Mouse (Mus musculus): ENCODE measurements around the gene Dcaf11. TPM values are rescaled to one million over a fixed set of nuclear protein-coding genes. Genes with fewer than 3 reads are reported as not detected.

Dcaf11 gene
- polyA plus RNA-seq (2014; fragmentation: Illumina TruSeq; extraction: RNeasy Lipid Tissue Mini Kit (QIAGEN cat#74804); ENCODE audit: low replicate concordance), result 15.6 TPM

DNA sequence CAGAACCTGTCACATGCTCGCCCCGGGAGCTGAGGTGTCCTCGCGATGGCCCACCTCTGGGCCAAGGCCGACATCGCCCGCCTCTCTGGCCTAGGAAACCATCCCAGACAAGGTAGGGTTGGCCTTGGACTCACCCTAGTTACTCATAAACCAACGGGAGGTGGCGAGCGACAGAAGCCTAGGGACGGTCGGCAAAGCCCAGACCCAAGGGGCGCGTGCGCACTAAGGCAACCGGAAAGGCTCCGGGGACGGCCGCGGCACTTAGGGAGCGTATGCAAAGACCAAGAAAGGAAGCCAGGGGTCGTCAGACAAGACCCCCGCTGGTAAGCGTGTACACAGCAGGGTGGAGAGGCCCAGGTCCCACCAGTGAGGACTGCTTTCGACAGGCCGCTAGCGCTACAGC, at the start of gene Dcaf11:
Gene Dcaf11 (plus strand): TSS at position 208 of the 403 bp plus-strand sequence.

DNA sequence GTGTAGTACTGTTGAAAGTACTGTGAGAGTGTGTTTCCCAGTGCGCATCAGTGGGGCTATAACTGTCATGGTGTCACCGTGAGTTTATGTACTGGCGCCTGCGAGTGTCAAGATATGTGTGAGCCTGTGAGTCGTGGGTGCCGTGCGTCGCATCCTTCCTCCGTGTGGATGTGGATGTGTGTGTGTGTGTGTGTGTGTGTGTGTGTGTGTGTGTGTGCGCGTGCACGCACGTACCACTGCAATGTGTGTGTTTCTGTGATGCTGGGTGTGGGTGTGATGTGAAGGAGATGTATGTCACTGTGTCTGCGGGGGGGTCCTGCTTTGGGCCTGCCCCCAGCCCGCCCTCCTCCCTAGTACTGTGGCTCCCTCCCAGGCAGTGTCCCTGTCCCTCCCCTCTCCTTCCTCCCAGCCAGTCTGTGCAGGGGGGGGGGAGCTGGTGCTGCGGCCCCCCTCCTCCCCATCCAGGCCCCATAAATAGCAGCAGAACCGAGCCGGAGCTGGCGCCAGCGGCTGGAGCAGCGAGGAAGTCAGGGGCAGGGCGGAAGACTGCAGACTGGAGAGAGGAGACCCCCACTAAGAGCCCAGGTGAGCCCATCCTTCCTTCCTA, 49.6 kb upstream of the Dcaf11 start, which contains the start of gene Cpne6:
Gene Cpne6 (plus strand): TSS at position 321 of the 607 bp plus-strand sequence.

DNA sequence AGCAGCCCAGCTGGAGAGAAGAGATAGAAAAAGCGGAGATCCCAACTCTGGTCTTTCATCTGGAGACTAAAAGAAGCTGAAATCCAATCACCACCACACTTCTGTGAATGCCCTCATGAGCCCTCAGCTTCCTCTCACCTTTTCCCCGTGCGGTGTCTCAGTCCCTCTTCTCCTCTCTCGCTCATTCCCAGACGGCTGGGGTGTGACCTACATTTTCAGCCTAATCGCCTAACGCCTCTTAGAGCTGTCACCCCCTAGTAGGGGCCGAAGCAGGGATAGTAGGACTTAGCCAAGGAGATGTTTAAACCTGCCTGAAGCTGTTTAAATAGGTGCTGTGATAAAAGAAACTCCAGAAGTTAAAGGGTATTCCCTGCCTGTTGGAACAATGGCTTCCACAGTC, 35.0 kb upstream of the Dcaf11 start, which contains the start of gene Nrl:
Gene Nrl (minus strand): TSS at position 197 of the 400 bp plus-strand sequence.

GRCm38 (mm10) chr14:55540067-55540786, 19.6 kb upstream of the Dcaf11 start, which contains the start of gene Pck2:
Gene Pck2 (plus strand): TSS chr14:55540266.

DNA sequence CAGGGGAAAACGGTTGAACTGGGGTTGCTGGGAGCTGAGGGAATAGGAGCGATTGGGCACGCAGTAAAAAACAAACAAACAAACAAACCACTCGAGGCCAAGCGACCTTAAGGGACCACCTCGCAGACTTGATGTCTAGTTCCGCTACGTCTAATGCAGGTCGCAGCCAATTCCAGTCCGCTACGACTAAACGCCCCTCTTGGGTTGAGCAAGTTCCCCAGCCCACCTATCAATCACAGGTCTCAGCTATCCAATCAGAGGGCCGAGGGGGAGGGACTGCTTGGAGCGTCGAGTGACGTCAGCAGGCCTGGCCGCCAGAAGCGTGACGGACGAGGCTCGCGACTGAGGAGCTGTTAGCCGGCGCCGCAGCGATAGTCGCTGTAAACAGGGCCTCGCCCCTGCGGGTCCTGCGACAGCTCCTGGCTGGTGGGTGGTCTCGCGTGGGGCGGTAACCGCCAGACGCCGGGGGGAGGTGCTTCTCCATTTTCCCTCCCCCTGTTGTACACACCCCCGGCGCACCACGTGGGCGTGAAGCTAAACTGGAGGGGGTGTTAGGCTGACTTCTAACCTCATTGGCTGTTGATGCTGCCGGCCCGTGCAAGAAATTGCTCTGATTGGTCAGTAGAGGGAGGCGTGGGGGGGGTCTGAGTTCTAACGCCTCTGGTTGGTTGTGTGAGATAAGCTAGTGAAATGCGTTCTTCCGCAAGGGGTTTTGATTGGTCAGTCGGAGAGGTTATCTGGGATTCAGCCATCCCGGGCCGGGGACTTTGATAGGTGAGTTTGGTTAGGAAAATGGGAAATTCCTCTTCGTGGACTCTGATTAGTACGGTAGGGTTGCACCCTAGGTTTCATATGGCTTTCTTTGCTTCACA, 632 bp downstream of the Dcaf11 start, which contains the start of gene A730061H03Rik:
Gene A730061H03Rik (minus strand): TSS at position 205 of the 872 bp plus-strand sequence.

GRCm38 (mm10) chr14:55575302-55575701, 15.5 kb downstream of the Dcaf11 start, which contains the start of gene Fitm1:
Gene Fitm1 (plus strand): TSS chr14:55575617.

DNA sequence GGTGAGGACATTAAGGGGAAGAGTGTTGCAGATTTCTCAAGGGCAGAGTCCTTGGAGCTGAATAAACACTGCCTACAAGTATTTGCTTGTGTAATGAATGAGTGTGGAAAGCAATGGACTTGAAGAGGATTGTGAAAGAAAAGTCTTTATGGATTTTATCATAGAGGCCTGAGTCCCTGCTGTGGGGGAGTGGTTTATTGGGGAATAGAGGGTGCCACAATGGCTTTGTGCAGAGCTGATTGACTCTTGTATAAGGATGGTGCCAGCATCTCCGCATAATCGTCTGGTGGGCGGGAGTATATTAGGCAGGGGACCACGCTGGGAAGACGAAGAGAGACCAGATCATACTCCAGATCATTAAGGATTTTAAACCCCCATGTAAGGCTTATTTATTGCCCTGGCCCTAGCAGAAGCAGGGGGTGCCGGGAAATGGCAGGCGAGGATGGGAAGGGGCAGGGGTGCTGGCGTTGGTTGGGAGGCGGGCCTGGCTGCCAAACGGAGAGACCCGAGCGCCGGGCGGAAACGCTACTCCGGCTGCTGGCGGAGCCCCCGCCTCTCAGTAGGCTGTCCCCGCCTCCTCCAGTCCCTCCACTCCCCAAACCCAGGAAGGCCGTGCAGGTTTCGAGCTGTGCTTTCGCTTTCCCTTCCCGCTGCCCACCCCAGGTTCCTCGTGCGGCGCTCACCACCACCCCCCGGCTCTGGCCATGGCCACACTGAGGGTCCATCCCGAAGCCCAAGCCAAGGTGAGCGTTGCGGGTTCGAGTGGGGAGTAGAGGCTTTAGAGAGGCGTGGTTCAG, 18.3 kb downstream of the Dcaf11 start, which contains the start of gene Psme1:
Gene Psme1 (plus strand): TSS at position 253 of the 797 bp plus-strand sequence.

GRCm38 (mm10) chr14:55584702-55585565, 25.1 kb downstream of the Dcaf11 start, which contains the start of gene Emc9:
Gene Emc9 (minus strand): TSS chr14:55585302.

DNA sequence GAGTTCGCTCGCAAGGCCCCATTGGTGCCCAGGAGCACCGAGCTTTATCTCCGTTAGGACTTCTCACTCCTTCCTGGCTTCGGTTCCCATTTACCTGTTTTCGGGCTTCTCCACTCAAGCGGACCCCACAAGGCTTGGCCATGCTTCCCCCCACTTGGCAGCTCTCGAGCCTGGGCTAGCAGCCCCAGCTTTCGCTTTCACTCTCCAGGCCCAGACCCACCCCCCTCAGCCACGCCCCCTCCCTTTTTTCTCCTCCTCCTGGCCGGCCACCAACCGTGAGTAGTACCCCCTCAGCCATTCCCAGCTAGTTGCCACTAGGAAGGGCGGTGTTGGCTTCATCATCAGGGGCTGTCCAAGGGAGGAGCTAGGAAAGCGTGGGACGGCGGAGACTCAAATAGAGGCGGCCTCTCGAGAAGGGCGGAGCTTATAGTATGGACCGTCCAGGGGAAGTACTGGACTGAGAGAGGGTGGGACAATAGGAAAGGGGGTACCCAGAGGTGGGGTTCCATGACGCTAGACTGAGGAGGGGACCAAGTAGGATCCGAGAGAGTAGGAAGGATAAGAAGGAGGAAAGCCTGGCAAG, 31.0 kb downstream of the Dcaf11 start, which contains the start of gene Psme2:
Gene Psme2 (minus strand): TSS at position 366 of the 583 bp plus-strand sequence.

GRCm38 (mm10) chr14:55591331-55591891, 31.6 kb downstream of the Dcaf11 start, which contains the start of gene Rnf31:
Gene Rnf31 (plus strand): TSS chr14:55591708.

DNA sequence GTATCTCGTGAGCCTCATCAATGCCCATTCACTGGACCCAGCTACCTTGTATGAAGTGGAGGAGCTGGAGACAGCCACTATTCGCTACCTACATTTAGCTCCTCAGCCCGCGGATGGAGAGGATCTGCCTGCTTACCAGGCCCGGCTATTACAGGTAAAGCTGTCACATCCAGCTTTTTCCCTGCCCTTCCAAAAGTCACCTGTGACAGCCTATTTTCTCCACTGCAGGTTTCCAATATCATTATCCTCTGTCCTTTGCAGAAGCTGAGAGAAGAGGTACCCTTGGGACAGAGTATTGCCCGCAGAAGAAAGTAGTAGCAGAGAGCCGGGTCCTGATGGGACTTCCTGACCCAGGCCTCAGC, 43.4 kb downstream of the Dcaf11 start, which contains the start of gene Irf9:
Gene Irf9 (plus strand): TSS at position 301 of the 362 bp plus-strand sequence.

GRCm38 (mm10) chr14:55617822-55618221, 58.0 kb downstream of the Dcaf11 start, which contains the start of gene Rec8:
Gene Rec8 (plus strand): TSS chr14:55618037.

Other genes with a start within 250 kb of the Dcaf11 start
- gene Dhrs4, start 81.2 kb upstream of the Dcaf11 start, polyA plus RNA-seq (2014; fragmentation: Illumina TruSeq; extraction: RNeasy Lipid Tissue Mini Kit (QIAGEN cat#74804); ENCODE audit: low replicate concordance), result 120 TPM
- not detected for gene Carmil3, start 69.4 kb upstream of the Dcaf11 start, polyA plus RNA-seq (2014; fragmentation: Illumina TruSeq; extraction: RNeasy Lipid Tissue Mini Kit (QIAGEN cat#74804); ENCODE audit: low replicate concordance)
- not detected for gene Cpne6, start 49.6 kb upstream of the Dcaf11 start, polyA plus RNA-seq (2014; fragmentation: Illumina TruSeq; extraction: RNeasy Lipid Tissue Mini Kit (QIAGEN cat#74804); ENCODE audit: low replicate concordance)
- not detected for gene Nrl, start 35.0 kb upstream of the Dcaf11 start, polyA plus RNA-seq (2014; fragmentation: Illumina TruSeq; extraction: RNeasy Lipid Tissue Mini Kit (QIAGEN cat#74804); ENCODE audit: low replicate concordance)
- gene Pck2, start 19.7 kb upstream of the Dcaf11 start, polyA plus RNA-seq (2014; fragmentation: Illumina TruSeq; extraction: RNeasy Lipid Tissue Mini Kit (QIAGEN cat#74804); ENCODE audit: low replicate concordance), result 3.2 TPM
- not detected for gene A730061H03Rik, start 400 bp downstream of the Dcaf11 start, polyA plus RNA-seq (2014; fragmentation: Illumina TruSeq; extraction: RNeasy Lipid Tissue Mini Kit (QIAGEN cat#74804); ENCODE audit: low replicate concordance)
- not detected for gene Fitm1, start 15.6 kb downstream of the Dcaf11 start, polyA plus RNA-seq (2014; fragmentation: Illumina TruSeq; extraction: RNeasy Lipid Tissue Mini Kit (QIAGEN cat#74804); ENCODE audit: low replicate concordance)
- 223 TPM for gene Psme1, start 18.1 kb downstream of the Dcaf11 start, polyA plus RNA-seq (2014; fragmentation: Illumina TruSeq; extraction: RNeasy Lipid Tissue Mini Kit (QIAGEN cat#74804); ENCODE audit: low replicate concordance)
- 10.6 TPM for gene Emc9, start 25.3 kb downstream of the Dcaf11 start, polyA plus RNA-seq (2014; fragmentation: Illumina TruSeq; extraction: RNeasy Lipid Tissue Mini Kit (QIAGEN cat#74804); ENCODE audit: low replicate concordance)
- gene Psme2, start 31.1 kb downstream of the Dcaf11 start, polyA plus RNA-seq (2014; fragmentation: Illumina TruSeq; extraction: RNeasy Lipid Tissue Mini Kit (QIAGEN cat#74804); ENCODE audit: low replicate concordance), result 276 TPM
- gene Rnf31, start 31.7 kb downstream of the Dcaf11 start, polyA plus RNA-seq (2014; fragmentation: Illumina TruSeq; extraction: RNeasy Lipid Tissue Mini Kit (QIAGEN cat#74804); ENCODE audit: low replicate concordance), result 4.8 TPM
- 60.3 TPM for gene Irf9, start 43.6 kb downstream of the Dcaf11 start, polyA plus RNA-seq (2014; fragmentation: Illumina TruSeq; extraction: RNeasy Lipid Tissue Mini Kit (QIAGEN cat#74804); ENCODE audit: low replicate concordance)
- gene Rec8, start 58.0 kb downstream of the Dcaf11 start, polyA plus RNA-seq (2014; fragmentation: Illumina TruSeq; extraction: RNeasy Lipid Tissue Mini Kit (QIAGEN cat#74804); ENCODE audit: low replicate concordance), result 2.0 TPM
- 1.1 TPM for gene Ipo4, start 76.0 kb downstream of the Dcaf11 start, polyA plus RNA-seq (2014; fragmentation: Illumina TruSeq; extraction: RNeasy Lipid Tissue Mini Kit (QIAGEN cat#74804); ENCODE audit: low replicate concordance)
- 0.89 TPM for gene Gm49378, start 77.9 kb downstream of the Dcaf11 start, polyA plus RNA-seq (2014; fragmentation: Illumina TruSeq; extraction: RNeasy Lipid Tissue Mini Kit (QIAGEN cat#74804); ENCODE audit: low replicate concordance)
- 46.5 TPM for gene Tm9sf1, start 83.8 kb downstream of the Dcaf11 start, polyA plus RNA-seq (2014; fragmentation: Illumina TruSeq; extraction: RNeasy Lipid Tissue Mini Kit (QIAGEN cat#74804); ENCODE audit: low replicate concordance)
- gene Tssk4, start 90.2 kb downstream of the Dcaf11 start, polyA plus RNA-seq (2014; fragmentation: Illumina TruSeq; extraction: RNeasy Lipid Tissue Mini Kit (QIAGEN cat#74804); ENCODE audit: low replicate concordance), result not detected
- 29.1 TPM for gene Mdp1, start 100.5 kb downstream of the Dcaf11 start, polyA plus RNA-seq (2014; fragmentation: Illumina TruSeq; extraction: RNeasy Lipid Tissue Mini Kit (QIAGEN cat#74804); ENCODE audit: low replicate concordance)
- 19.7 TPM for gene Gmpr2, start 111.9 kb downstream of the Dcaf11 start, polyA plus RNA-seq (2014; fragmentation: Illumina TruSeq; extraction: RNeasy Lipid Tissue Mini Kit (QIAGEN cat#74804); ENCODE audit: low replicate concordance)
- 16.8 TPM for gene Nedd8, start 112.1 kb downstream of the Dcaf11 start, polyA plus RNA-seq (2014; fragmentation: Illumina TruSeq; extraction: RNeasy Lipid Tissue Mini Kit (QIAGEN cat#74804); ENCODE audit: low replicate concordance)
- gene Tinf2, start 121.8 kb downstream of the Dcaf11 start, polyA plus RNA-seq (2014; fragmentation: Illumina TruSeq; extraction: RNeasy Lipid Tissue Mini Kit (QIAGEN cat#74804); ENCODE audit: low replicate concordance), result 15.6 TPM
- gene Tgm1, start 153.9 kb downstream of the Dcaf11 start, polyA plus RNA-seq (2014; fragmentation: Illumina TruSeq; extraction: RNeasy Lipid Tissue Mini Kit (QIAGEN cat#74804); ENCODE audit: low replicate concordance), result not detected
- 0.33 TPM for gene Rabggta, start 162.3 kb downstream of the Dcaf11 start, polyA plus RNA-seq (2014; fragmentation: Illumina TruSeq; extraction: RNeasy Lipid Tissue Mini Kit (QIAGEN cat#74804); ENCODE audit: low replicate concordance)
- gene Dhrs1, start 185.7 kb downstream of the Dcaf11 start, polyA plus RNA-seq (2014; fragmentation: Illumina TruSeq; extraction: RNeasy Lipid Tissue Mini Kit (QIAGEN cat#74804); ENCODE audit: low replicate concordance), result 110 TPM
- gene Nop9, start 185.7 kb downstream of the Dcaf11 start, polyA plus RNA-seq (2014; fragmentation: Illumina TruSeq; extraction: RNeasy Lipid Tissue Mini Kit (QIAGEN cat#74804); ENCODE audit: low replicate concordance), result 4.2 TPM
- gene Cideb, start 198.5 kb downstream of the Dcaf11 start, polyA plus RNA-seq (2014; fragmentation: Illumina TruSeq; extraction: RNeasy Lipid Tissue Mini Kit (QIAGEN cat#74804); ENCODE audit: low replicate concordance), result 9.8 TPM
- gene Ltb4r2, start 201.4 kb downstream of the Dcaf11 start, polyA plus RNA-seq (2014; fragmentation: Illumina TruSeq; extraction: RNeasy Lipid Tissue Mini Kit (QIAGEN cat#74804); ENCODE audit: low replicate concordance), result 3.6 TPM
- gene Ltb4r1, start 206.0 kb downstream of the Dcaf11 start, polyA plus RNA-seq (2014; fragmentation: Illumina TruSeq; extraction: RNeasy Lipid Tissue Mini Kit (QIAGEN cat#74804); ENCODE audit: low replicate concordance), result not detected
- gene Adcy4, start 224.1 kb downstream of the Dcaf11 start, polyA plus RNA-seq (2014; fragmentation: Illumina TruSeq; extraction: RNeasy Lipid Tissue Mini Kit (QIAGEN cat#74804); ENCODE audit: low replicate concordance), result 0.15 TPM
- 1.9 TPM for gene Ripk3, start 228.9 kb downstream of the Dcaf11 start, polyA plus RNA-seq (2014; fragmentation: Illumina TruSeq; extraction: RNeasy Lipid Tissue Mini Kit (QIAGEN cat#74804); ENCODE audit: low replicate concordance)